Mouse (Mus musculus): ENCODE results near the gene Nat10. TPM values are rescaled to one million over a fixed set of nuclear protein-coding genes. Genes with fewer than 3 reads are reported as not detected.

Nat10 gene
- polyA plus RNA-seq (2012): 35.1 and 45.3 TPM in 2 replicates

- TF ChIP-seq GATA1 (IDR thresholded peaks at IDR 0.05; ENCODE audit: low read length): no peak
These were observed at the start of gene Nat10 for GRCm38 (mm10) chr2:103760906-103761716. Gene Nat10 (minus strand): TSS chr2:103761270.

GRCm38 (mm10) chr2:103810412-103810811, 49.3 kb upstream of the Nat10 start:
- TF ChIP-seq GATA1 (IDR thresholded peaks at IDR 0.05; ENCODE audit: low read length): no peak

- no peak for TF ChIP-seq GATA1 (IDR thresholded peaks at IDR 0.05; ENCODE audit: low read length)
These were observed 47.4 kb upstream of the Nat10 start for GRCm38 (mm10) chr2:103808466-103808865.

GRCm38 (mm10) chr2:103803770-103804530, 42.9 kb upstream of the Nat10 start:
- TF ChIP-seq GATA1 (IDR thresholded peaks at IDR 0.05; ENCODE audit: low read length): no peak

GRCm38 (mm10) chr2:103802422-103802821, 41.4 kb upstream of the Nat10 start:
- no peak for TF ChIP-seq GATA1 (IDR thresholded peaks at IDR 0.05; ENCODE audit: low read length)

GRCm38 (mm10) chr2:103797491-103798009, 36.5 kb upstream of the Nat10 start, which contains the start of gene Caprin1:
Gene Caprin1 (minus strand): TSS chr2:103797649.
- no peak for TF ChIP-seq GATA1 (IDR thresholded peaks at IDR 0.05; ENCODE audit: low read length)

- TF ChIP-seq GATA1 (IDR thresholded peaks at IDR 0.05; ENCODE audit: low read length): no peak
These were observed 35.9 kb upstream of the Nat10 start for GRCm38 (mm10) chr2:103796861-103797466.

GRCm38 (mm10) chr2:103796211-103796860, 35.3 kb upstream of the Nat10 start:
- TF ChIP-seq GATA1 (IDR thresholded peaks at IDR 0.05; ENCODE audit: low read length): no peak

GRCm38 (mm10) chr2:103795843-103796210, 34.8 kb upstream of the Nat10 start:
- TF ChIP-seq GATA1 (IDR thresholded peaks at IDR 0.05; ENCODE audit: low read length): no peak

GRCm38 (mm10) chr2:103792009-103792408, 30.9 kb upstream of the Nat10 start:
- no peak for TF ChIP-seq GATA1 (IDR thresholded peaks at IDR 0.05; ENCODE audit: low read length)

- no peak for TF ChIP-seq GATA1 (IDR thresholded peaks at IDR 0.05; ENCODE audit: low read length)
These were observed 24.7 kb upstream of the Nat10 start for GRCm38 (mm10) chr2:103785735-103786134.

GRCm38 (mm10) chr2:103784621-103785020, 23.6 kb upstream of the Nat10 start:
- no peak for TF ChIP-seq GATA1 (IDR thresholded peaks at IDR 0.05; ENCODE audit: low read length)

- TF ChIP-seq GATA1 (IDR thresholded peaks at IDR 0.05; ENCODE audit: low read length): no peak
These were observed 1.4 kb upstream of the Nat10 start for GRCm38 (mm10) chr2:103762492-103762891.

GRCm38 (mm10) chr2:103761993-103762392, 923 bp upstream of the Nat10 start:
- no peak for TF ChIP-seq GATA1 (IDR thresholded peaks at IDR 0.05; ENCODE audit: low read length)

- no peak for TF ChIP-seq GATA1 (IDR thresholded peaks at IDR 0.05; ENCODE audit: low read length)
These were observed 649 bp downstream of the Nat10 start for GRCm38 (mm10) chr2:103760421-103760820.
